Mouse (Mus musculus) myocyte (in vitro differentiated cells): ENCODE results near the gene Cdhr1. TPM values are rescaled to one million over a fixed set of nuclear protein-coding genes. Genes with fewer than 3 reads are reported as not detected.

Source experiments
- H3K27me3 ChIP-seq: one replicate; pipeline ENCODE4 v1.6.1; 2011; ENCODE audit not compliant: control insufficient read depth, insufficient read depth, insufficient read length
- H3K36me3 ChIP-seq: one replicate; pipeline ENCODE4 v1.6.1; 2011; ENCODE audit not compliant: control insufficient read depth, insufficient read depth
- H3K4me2 ChIP-seq: one replicate; pipeline ENCODE4 v1.6.1; 2011; ENCODE audit warnings: low read depth, control low read depth
- H3K4me3 ChIP-seq: one replicate; pipeline ENCODE4 v1.5.1; 2011; ENCODE audit warnings: mild to moderate bottlenecking, control low read depth, moderate library complexity
- H3K79me2 ChIP-seq: one replicate; pipeline ENCODE4 v1.6.1; 2011; ENCODE audit not compliant: control insufficient read depth, insufficient read depth
- H3ac ChIP-seq: one replicate; pipeline ENCODE4 v1.6.1; 2011; ENCODE audit not compliant: control insufficient read depth, insufficient read length
- CEBPB ChIP-seq: IDR thresholded peaks from 2 replicates; pipeline ENCODE4 v1.6.1; 2011; ENCODE audit warnings: mild to moderate bottlenecking, moderate library complexity; ENCODE audit not compliant: poor library complexity, insufficient read depth, severe bottlenecking
- E2F4 ChIP-seq: IDR thresholded peaks from one replicate; pipeline ENCODE4 v1.6.1; 2011; ENCODE audit warnings: mild to moderate bottlenecking, control low read depth, moderate library complexity; ENCODE audit not compliant: insufficient read depth
- MAX ChIP-seq: IDR thresholded peaks from one replicate; pipeline ENCODE4 v1.6.1; 2011; ENCODE audit warnings: low read depth, mild to moderate bottlenecking, control low read depth
- MYOD1 ChIP-seq, 3 experiments: IDR thresholded peaks; one replicate each; pipeline ENCODE4 v1.6.1; 2011; ENCODE audit warnings: control low read depth in 2 of 3, low read depth in 2 of 3, mild to moderate bottlenecking in 2 of 3, moderate library complexity in 1 of 3; ENCODE audit not compliant: insufficient read length in 2 of 3, control insufficient read depth in 1 of 3
- MYOG ChIP-seq, 3 experiments: IDR thresholded peaks; one replicate each; pipeline ENCODE4 v1.6.1; 2011; ENCODE audit warnings: control low read depth in 2 of 3, low read depth in 2 of 3, mild to moderate bottlenecking in 2 of 3; ENCODE audit not compliant: insufficient read length in 2 of 3, control insufficient read depth in 1 of 3, insufficient read depth in 1 of 3
- POLR2A ChIP-seq: IDR thresholded peaks from one replicate; pipeline ENCODE4 v1.6.1; 2011; ENCODE audit warnings: low read depth, mild to moderate bottlenecking, control low read depth, moderate library complexity; ENCODE audit not compliant: insufficient read length
- REST ChIP-seq: IDR thresholded peaks from one replicate; pipeline ENCODE4 v1.6.1; 2011; ENCODE audit warnings: mild to moderate bottlenecking, control low read depth, moderate library complexity; ENCODE audit not compliant: insufficient read depth, insufficient read length
- SRF ChIP-seq: IDR thresholded peaks from one replicate; pipeline ENCODE4 v1.6.1; 2011; ENCODE audit warnings: low read depth; ENCODE audit not compliant: control insufficient read depth, insufficient read length
- TCF12 ChIP-seq: IDR thresholded peaks from one replicate; pipeline ENCODE4 v1.6.1; 2011; ENCODE audit warnings: mild to moderate bottlenecking, control low read depth; ENCODE audit not compliant: poor library complexity, insufficient read depth, severe bottlenecking
- TCF3 ChIP-seq: IDR thresholded peaks from one replicate; pipeline ENCODE4 v1.6.1; 2011; ENCODE audit warnings: low read depth, control low read depth; ENCODE audit not compliant: insufficient read length
- USF1 ChIP-seq: IDR thresholded peaks from one replicate; pipeline ENCODE4 v1.6.1; 2011; ENCODE audit warnings: low read depth, mild to moderate bottlenecking, control low read depth, moderate library complexity
- polyA plus RNA-seq: library from polyadenylated mRNA; unstranded; fragments of >200 nt; fragmentation: generic; extraction: Trizol; gene quantifications from one replicate; pipeline ENCODE4 v1.2.1, GENCODE M21; 2012; ENCODE audit warnings: missing spikeins

Cdhr1 gene
- polyA plus RNA-seq, 1 experiment: 0.19 TPM

- Histone ChIP-seq H3K4me2 (no peak overlapping the region), H3ac (no peak overlapping the region), H3K4me3 (no peak overlapping the region), H3K36me3 (no peaks in the 10 kb centered on the region), H3K27me3 (peaks cover 14% of the 10 kb centered on the region), H3K79me2 (no peaks in the 10 kb centered on the region)
- TF ChIP-seq TCF12 (no peak), E2F4 (no peak), POLR2A (no peak), REST (no peak), SRF (no peak), USF1 (no peak), MAX (no peak), MYOD1 (IDR thresholded peaks at IDR 0.05; ENCODE audit: control insufficient read depth in 1 of 3, insufficient read length in 2 of 3, low read depth in 2 of 3) (no peak), CEBPB (no peak), MYOG (IDR thresholded peaks at IDR 0.05; ENCODE audit: control insufficient read depth in 1 of 3, insufficient read depth in 1 of 3, insufficient read length in 2 of 3, low read depth in 2 of 3) (no peak), TCF3 (no peak)
Observed at GRCm38 (mm10) chr14:37027951-37028350, 70.2 kb downstream of the Cdhr1 start.

Other genes with a start within 250 kb of the Cdhr1 start
- gene Ccser2, start 129.6 kb downstream of the Cdhr1 start, polyA plus RNA-seq: 9.5 TPM
- gene Rgr, start 49.4 kb downstream of the Cdhr1 start, polyA plus RNA-seq: not detected
- gene Lrit1, start 43.5 kb downstream of the Cdhr1 start, polyA plus RNA-seq: not detected
- gene Lrit2, start 30.4 kb downstream of the Cdhr1 start, polyA plus RNA-seq: not detected
- gene 2610528A11Rik, start 15.7 kb upstream of the Cdhr1 start, polyA plus RNA-seq: 1.2 TPM
- 396 TPM for gene Ghitm, start 36.9 kb upstream of the Cdhr1 start, polyA plus RNA-seq